Mouse (Mus musculus) spleen, adult 2 months (tissue): ENCODE results near the gene Foxf2.

ENCODE experiments used
- CTCF ChIP-seq: fragments of 200-500 bp; IDR thresholded peaks from 2 replicates; pipeline ENCODE4 v1.5.1; 2011; ENCODE audit warnings: mild to moderate bottlenecking, inconsistent platforms; ENCODE audit not compliant: insufficient read depth, insufficient read length, insufficient replicate concordance; ENCODE audit errors: extremely low read depth
- POLR2A ChIP-seq: fragments of 200-500 bp; IDR thresholded peaks from 2 replicates; pipeline ENCODE4 v1.6.1; 2011; ENCODE audit warnings: low read depth, low read length, inconsistent platforms

GRCm38 (mm10) chr13:31656249-31656648 lies 30.6 kb downstream of the Foxf2 start:
- TF ChIP-seq CTCF (no peak), POLR2A (no peak)
